Mouse (Mus musculus): ENCODE measurements at regions not wholly inside any gene's neighbourhood (a gene's known extent, or its start where the extent isn't known, plus 50 kb on each side); places are given as distances from the start of the nearest gene placed in this dataset.

- WGBS: 100% methylated on average over 1 of the region's 1 CpGs
Measured at GRCm38 (mm10) chr10:125840388-125840787, 125.6 kb upstream of the Lrig3 start.

DNA sequence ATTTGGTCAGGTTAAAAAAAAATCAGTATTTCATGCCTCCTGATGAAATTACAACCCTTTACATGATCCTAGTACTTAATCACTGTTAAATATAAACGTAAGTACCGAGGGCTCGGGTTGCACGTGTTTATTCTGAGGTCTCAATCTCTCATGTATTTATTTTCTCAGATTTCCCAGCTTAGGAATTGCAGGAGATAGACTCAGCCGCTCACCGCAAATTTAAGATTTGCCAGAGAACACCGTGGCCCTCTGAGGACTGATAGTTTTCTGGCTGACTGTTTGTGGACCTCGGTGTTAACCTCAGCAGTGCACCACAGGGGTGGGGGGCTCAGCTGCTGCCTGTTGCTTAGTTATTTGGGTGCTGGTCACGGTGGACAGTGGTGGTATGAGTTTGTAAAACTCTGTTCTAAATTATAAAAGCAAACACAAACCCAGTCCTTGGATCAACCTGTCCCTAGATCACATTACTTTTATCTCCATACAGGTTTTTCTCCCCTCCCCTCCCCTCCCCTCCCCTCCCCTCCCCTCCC is 121.6 kb upstream of the Lrig3 start:
- no peak for DNase-seq (ENCODE audit: low read depth, low spot score)

More at GRCm38 (mm10) chr10:125840388-125840787, 125.6 kb upstream of the Lrig3 start:
- DNase-seq (ENCODE audit: low read depth, low spot score): no peak

DNA sequence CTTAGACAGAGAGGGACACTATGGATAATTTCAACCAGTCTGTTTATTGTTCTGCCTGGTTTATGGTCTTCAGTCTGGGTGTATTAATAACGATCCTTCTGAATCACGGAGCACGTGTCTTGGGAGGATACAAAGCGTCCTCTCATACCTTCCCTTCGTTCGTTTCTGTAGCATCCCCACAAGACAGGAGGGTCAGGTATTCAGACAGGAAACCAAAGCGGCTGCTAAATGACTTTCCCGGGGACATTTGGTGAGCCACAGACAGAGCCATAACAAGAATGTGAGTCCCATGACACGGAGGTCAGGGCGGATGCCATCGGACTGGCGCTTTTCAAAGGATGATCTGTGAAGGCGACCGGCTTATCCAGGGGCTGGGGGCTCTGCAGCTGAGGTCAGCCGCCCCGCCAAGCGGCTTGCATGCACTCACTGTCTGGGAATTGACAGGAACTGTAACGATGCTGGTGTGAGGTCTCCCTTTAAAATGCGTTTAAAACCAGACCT is 120.9 kb upstream of the Lrig3 start:
- WGBS: 7% methylated on average over 19 of the region's 19 CpGs
- peak; percentile 13 for DNase-seq (ENCODE audit: low read depth, low spot score)

More for the DNA sequence above, 121.6 kb upstream of the Lrig3 start:
- WGBS: 59% methylated on average over 9 of the region's 9 CpGs

- no peak for DNase-seq (ENCODE audit: low read depth, low spot score)
- 51% methylated on average over 9 of the region's 9 CpGs for WGBS
Measured at GRCm38 (mm10) chr10:125850370-125850769, 115.6 kb upstream of the Lrig3 start.

DNA sequence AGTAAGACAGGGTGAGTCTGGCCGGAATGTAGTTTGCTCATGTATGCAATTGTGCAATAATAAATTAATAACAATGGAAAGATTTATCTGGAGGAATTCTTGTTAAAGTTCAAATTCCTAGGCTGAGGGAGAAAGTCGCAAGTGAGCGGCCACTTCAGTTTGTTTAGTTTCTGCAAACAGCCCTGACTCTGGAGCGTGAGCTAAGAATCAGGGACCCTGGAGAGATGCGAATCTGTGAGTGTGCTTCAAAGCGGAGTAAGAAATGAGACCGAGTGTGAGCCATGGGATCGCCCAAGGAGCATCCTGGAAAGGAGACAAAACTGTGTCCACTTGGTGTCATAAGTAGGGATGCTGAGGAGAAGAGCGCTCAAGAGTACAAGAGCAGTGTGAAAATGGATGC is 104.2 kb upstream of the Lrig3 start:
- WGBS: 81% methylated on average over 9 of the region's 9 CpGs
- DNase-seq (ENCODE audit: low read depth, low spot score): no peak

GRCm38 (mm10) chr10:125866346-125866745 is 99.6 kb upstream of the Lrig3 start:
- no peak for DNase-seq (ENCODE audit: low read depth, low spot score)
- 95% methylated on average over 6 of the region's 6 CpGs for WGBS

DNA sequence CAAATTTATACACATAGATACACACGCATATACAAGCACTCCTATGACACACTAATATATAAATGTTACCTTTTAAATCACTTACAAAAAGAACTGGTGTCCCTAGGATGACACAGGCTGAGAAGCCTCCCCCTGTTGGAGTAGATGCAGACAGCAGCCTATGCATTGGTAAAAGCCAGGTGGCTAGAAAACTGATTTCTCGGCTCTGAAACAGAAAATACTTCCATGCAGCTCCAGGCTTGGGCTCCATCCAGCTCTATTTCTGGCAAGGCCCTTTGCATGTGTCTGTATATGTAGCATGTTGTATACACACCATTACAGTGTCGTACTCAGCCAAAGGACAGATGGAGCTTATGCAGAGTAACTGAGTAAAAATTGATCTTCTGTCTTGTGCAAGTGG is 81.4 kb upstream of the Lrig3 start:
- DNase-seq (ENCODE audit: low read depth, low spot score): no peak
- 80% methylated on average over 3 of the region's 3 CpGs for WGBS

GRCm38 (mm10) chr10:125885796-125886195 is 80.2 kb upstream of the Lrig3 start:
- 76% methylated on average over 6 of the region's 6 CpGs for WGBS
- no peak for DNase-seq (ENCODE audit: low read depth, low spot score)

DNA sequence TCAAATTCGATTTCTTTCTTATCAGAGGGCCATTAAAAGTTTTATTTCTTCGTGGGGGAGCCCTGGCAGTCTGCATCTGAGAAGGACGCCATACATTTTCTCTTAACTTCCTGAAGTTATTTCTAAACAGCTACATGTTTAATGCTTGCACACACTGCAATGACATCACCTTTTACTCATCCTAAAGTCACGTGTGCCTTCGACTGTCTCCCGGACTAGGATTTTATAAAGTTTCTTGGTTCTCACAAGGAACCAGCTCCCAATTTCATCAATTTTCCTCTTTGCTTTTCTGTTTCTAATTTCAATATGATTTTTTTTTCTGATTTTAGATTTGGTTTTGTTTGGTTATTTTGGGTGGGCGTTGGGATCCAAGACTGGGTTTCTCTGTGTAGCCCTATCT is 73.8 kb upstream of the Lrig3 start:
- 76% methylated on average over 7 of the region's 7 CpGs for WGBS
- DNase-seq (ENCODE audit: low read depth, low spot score): no peak

DNA sequence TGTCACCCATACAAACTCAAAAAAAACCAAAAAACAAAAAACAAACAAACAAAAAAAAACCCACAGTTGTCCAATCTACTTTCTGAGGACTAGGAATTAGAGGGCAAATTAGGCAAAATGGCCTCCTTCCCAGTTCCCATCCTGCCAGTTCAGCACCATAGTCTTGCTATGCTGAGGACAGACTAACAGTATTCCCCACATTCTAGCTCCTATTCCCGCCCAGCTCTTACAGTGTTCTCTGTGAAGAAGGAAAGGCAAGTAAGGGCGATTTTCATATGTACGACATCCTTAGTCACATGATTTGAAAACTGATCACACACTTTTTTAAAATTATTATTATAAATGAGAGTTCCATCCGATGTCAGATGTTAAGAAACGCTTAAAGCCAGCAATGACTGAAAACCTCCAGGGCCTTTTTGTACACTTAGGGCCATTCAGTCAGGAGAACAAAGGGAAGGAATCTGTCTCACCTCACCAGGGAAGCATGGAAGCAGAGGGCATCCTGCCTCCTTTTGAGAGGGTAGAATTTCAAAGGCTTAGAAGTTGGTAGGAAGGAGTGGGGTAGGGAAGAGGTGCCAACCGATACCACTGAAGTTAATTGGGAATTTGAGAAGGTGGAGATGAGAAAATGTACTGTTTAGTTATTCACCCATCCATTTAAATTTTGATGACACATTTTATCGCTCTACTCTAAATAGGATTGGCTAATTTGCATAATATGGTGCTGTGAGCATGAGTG is 70.1 kb upstream of the Lrig3 start:
- DNase-seq (ENCODE audit: low read depth, low spot score): no peak

DNA sequence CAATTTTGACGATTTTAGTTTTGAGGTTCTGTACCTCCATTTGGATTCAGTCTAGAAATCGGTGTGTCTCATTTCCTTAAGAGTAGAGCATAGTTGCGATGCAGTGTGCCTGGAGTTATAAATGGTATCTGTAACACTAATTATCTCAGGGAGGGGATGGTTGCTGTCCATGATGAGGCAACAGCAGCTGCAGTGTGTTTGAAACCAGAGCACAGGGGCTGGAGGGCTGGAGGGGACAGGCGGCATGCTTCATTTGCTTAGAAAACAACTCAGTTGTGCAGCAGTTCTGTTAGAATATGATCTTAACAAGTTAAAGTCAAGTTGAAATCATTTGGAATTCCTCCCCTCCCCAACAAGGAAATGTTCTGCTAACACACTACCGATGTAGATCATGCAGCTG is 69.3 kb upstream of the Lrig3 start:
- 77% methylated on average over 5 of the region's 5 CpGs for WGBS
- DNase-seq (ENCODE audit: low read depth, low spot score): no peak

More for the DNA sequence above, 70.1 kb upstream of the Lrig3 start:
- WGBS: 90% methylated on average over 7 of the region's 7 CpGs

DNA sequence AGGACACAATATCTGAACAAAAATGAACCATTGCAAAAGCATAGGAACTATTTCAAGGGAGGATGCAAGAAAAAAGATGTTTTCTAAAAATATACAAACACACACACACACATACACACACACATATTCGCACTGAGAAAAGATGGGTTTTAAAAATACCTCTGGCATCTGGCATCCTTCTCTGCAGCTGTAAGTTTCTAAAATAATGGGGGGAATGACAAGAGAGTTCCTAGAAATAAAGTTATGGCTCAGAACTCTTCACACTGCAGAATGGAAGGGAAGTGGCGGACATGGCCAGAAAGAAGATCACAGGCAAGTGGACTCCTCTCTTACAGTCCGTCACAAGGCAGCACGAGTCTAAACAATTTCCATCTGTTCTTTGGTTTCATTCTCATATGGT is 66.5 kb upstream of the Lrig3 start:
- DNase-seq (ENCODE audit: low read depth, low spot score): no peak
- WGBS: 89% methylated on average over 4 of the region's 4 CpGs

- WGBS: 86% methylated on average over 2 of the region's 2 CpGs
- DNase-seq (ENCODE audit: low read depth, low spot score): no peak
Measured at GRCm38 (mm10) chr10:125900562-125900961, 65.4 kb upstream of the Lrig3 start.

GRCm38 (mm10) chr10:125902668-125903067 is 63.3 kb upstream of the Lrig3 start:
- WGBS: 88% methylated on average over 5 of the region's 5 CpGs
- no peak for DNase-seq (ENCODE audit: low read depth, low spot score)

GRCm38 (mm10) chr10:125912207-125912606 is 53.8 kb upstream of the Lrig3 start:
- DNase-seq (ENCODE audit: low read depth, low spot score): no peak
- 62% methylated on average over 7 of the region's 7 CpGs for WGBS
